Mouse (Mus musculus): Measurements from ENCODE around the gene Tgfbr3.

Gene Tgfbr3

GRCm38 (mm10) chr5:107143406-107143805, 146.0 kb downstream of the Tgfbr3 start:
- no peak for DNase-seq

DNA sequence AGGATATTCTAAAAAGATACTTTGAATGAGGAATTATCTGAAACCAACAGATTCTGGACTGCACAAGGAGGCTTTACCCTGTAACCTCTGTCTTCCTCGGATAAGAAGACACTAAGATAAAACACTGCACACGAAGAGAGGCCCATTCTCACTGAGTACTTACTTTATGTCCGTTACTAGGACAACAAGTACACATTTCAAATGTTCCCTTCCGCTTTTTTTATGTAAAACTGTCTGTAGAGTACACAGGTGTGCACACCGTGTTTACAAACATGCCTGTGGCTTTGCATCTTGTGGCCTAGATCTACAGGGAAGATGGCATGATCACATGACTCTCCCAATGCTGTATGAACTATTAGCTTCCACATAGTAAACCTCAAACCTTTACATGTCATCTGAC, 146.6 kb downstream of the Tgfbr3 start:
- DNase-seq = no peak

DNA sequence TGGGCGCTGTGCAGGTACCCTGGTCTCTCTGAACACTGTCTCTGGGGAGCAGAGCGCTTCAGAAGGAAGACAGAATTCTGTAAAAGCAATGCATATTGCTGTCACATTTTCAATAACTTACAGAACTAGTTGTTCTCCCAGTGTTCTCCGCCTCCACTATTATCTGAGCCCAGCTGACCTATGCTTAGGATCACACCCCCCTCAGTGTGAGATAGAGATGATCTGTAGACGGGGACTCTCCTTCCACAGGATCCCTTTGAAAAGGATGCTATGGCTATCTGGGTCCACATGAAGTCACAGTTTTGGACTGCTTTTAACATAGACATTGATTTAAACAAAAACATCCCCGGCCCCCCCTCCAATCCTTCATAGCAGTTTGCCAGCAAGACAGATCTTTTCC, 148.1 kb downstream of the Tgfbr3 start:
- no peak for DNase-seq

DNA sequence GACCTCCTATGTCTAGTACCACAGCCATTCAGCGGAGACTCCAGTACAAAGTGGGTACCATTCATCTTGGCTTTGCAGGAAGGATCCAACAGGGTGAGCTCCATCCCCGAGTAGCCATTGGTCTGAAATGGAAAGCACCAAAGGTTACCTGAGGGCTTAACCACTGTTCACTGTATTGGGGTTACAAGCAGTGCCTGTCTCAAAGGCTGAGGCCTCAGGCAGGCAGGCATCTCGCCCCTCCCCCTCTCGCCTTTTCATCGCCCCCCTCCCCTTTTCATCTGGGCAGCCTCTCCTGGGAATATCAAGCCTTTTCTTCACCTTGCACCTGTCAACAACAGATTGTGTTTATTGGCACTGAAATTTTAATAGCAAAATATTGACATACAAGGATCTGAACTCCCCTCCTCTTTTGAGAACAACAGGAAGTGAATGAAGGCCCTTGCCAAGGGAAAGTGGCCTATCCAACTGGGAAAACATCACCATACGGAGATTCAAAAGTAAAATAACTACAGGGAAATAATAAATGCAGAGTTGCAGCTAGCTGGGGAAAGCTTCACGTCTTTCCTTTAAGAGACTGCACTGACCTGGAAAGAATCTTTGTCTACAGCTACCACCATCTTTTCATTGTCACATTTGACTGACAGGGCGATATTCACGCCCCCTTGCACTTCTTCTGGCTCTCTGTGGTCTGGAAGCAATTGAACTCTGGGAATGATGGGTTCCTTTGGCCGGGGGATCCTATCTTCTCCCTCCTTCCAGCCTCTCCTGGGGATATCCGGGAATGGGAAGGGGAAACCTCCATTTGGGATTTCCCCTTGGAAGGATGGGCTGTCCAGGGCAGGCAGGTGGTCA, 149.4 kb downstream of the Tgfbr3 start:
- DNase-seq = no peak

- no peak for DNase-seq
Observed at GRCm38 (mm10) chr5:107133336-107133735, 156.1 kb downstream of the Tgfbr3 start.

DNA sequence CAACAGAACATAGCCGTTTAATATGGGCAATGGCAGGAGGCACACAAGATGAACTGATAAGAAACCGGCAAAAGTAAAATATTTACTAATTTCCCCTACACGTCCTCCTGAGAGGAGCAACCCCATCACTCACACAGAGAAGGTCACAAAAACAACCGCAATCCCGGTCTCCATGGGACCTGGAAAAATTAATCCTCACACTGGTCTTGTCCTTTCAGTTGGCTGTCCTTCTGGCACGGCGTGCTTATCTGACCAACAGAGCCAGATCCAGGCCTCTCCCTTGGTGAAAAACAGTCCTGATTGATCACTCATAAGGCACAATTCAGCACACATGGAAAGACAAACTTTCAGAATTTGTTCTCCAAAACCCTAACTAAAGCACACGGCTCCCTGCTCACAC, 157.2 kb downstream of the Tgfbr3 start:
- DNase-seq = no peak

GRCm38 (mm10) chr5:107129304-107129703, 160.1 kb downstream of the Tgfbr3 start:
- DNase-seq = no peak

- DNase-seq = peak; percentile 50
Observed at GRCm38 (mm10) chr5:107126561-107126960, 162.9 kb downstream of the Tgfbr3 start.

DNA sequence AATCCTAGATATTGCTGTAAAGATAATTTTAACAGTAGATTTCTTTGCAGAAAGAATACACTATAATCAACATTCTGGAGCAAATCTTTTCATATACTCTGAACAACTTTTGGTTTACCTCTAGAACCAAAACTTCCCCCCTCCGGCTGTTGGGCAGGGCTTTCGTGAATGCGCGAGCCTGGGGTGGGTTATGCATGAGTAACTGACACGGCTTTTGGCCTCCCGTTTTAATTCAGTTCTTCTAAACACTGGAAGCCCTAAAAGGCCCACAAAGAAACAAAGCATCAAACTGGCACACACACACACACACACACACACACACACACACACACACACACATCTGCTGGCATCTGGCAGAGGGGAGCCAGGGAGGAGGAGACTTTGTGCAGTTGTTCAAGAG, 164.3 kb downstream of the Tgfbr3 start:
- DNase-seq = no peak

DNA sequence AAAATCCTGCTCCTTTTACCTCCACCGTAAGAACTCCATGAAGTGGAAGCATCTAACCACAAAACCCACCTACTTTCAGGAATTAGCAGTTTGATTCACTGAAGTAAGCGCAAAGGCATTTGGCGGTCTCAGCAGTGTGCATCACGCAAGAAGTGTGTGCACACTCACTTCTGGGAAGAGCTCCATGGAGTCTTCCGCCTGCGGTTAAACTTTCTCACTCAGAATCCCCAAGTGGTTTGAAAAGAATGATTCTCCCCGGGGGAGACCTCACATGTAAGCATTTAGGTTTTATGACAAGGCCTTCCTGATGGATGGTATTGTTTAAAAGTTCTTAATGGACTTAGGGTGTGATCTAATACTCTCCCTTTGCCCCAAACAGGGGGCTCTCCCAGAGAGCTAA, 164.9 kb downstream of the Tgfbr3 start:
- DNase-seq = peak; percentile 51

- peak; percentile 57 for DNase-seq
Observed at GRCm38 (mm10) chr5:107122622-107123021, 166.8 kb downstream of the Tgfbr3 start.

DNA sequence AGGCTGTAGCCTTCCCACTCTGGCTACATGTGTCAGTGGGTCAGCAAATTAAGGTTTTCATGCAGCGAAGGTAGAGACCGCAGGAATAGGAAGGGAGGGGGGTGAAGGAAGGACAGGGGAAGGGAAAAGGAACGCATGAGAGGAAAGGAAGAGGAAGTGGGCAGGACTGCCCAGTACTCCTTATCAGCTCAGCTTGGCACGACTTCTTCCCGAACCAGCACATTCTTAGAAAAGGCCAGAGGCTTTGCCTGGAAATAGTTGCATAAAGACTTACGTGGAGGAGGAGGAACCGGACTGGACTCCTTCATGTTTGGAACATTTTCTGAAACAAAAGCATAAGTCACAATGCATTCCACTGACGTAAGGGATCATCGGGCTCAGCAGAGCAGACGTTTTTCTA, 168.3 kb downstream of the Tgfbr3 start:
- DNase-seq = peak; percentile 26

DNA sequence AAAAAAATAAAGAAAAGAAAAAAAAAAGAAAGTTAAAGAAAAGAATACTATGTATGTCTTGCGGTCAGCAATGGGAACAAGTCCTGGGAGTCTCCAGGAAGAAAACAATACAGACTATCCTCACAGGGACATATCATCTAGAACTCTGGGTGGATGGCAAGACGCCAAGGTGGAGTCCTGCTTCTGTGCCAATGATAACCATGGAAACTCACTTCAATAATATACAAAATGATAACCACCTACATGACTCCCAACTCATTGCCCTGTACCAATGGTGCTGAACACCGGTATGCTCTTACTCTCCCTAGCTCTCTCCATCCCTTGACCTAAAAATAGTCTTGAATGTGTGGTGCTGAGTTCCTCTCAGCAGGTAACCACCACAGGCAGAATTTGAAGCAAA, 168.8 kb downstream of the Tgfbr3 start:
- peak; percentile 49 for DNase-seq

DNA sequence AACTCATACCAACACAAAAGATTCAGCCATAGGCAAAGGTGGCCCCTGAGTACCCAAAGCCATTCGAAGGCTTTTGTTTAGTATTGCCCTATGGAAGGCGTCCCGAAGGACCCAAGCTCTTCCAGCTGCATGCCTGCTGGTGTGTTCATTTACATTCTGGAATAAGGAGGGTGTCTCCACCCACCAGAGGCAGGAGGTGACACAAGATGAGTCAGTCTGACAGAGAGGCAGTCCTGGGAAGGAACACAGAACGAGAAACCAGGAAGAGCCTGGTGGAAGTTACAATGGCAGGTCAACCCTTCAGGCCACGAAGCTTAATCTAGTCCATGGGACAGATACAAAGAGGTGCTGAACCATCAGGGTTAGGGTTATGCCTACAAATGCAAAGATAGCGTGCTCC, 169.5 kb downstream of the Tgfbr3 start:
- no peak for DNase-seq

DNA sequence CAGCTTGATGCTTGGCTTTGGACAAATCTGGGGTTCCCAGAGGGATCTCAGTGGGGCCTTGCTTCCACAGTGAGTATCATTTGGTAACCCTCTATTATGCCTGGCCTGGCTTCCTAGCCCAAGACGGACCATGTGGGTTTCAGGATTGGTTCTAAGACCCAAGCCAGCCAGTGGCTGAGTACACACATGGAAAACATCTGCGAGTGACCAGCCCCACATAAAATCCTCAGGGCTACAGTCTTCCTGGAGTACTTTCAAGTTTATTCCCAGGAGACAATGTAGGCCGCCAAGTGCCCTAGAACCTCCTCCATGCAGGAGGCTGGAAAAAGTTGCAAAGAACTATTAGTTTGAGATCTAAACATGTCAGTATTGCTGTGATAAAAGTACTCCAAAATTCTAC, 172.6 kb downstream of the Tgfbr3 start:
- peak; percentile 59 for DNase-seq

GRCm38 (mm10) chr5:107112656-107113275, 176.7 kb downstream of the Tgfbr3 start:
- DNase-seq = no peak

DNA sequence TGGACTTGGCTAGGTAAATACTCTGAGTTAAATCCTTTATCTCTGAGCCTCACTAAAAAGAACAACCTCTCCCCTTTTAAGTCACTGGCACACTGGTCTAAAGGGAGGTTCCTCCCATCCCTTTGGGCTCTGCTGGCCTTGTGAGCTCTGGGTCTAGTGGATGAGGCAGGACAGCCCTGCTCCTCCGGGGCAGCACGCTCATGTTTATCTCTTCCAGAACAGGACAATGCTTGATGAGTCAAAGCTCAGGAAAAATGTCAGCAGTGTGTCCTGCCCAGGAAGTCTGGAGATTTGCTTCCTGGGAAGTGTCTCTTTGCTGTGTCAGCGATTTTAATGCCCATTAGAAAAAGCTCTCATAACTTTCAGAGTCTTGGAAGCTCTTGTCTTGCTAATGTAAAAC, 177.6 kb downstream of the Tgfbr3 start:
- DNase-seq = peak; percentile 27

GRCm38 (mm10) chr5:107110880-107111520, 178.4 kb downstream of the Tgfbr3 start:
- DNase-seq = peak; percentile 45

DNA sequence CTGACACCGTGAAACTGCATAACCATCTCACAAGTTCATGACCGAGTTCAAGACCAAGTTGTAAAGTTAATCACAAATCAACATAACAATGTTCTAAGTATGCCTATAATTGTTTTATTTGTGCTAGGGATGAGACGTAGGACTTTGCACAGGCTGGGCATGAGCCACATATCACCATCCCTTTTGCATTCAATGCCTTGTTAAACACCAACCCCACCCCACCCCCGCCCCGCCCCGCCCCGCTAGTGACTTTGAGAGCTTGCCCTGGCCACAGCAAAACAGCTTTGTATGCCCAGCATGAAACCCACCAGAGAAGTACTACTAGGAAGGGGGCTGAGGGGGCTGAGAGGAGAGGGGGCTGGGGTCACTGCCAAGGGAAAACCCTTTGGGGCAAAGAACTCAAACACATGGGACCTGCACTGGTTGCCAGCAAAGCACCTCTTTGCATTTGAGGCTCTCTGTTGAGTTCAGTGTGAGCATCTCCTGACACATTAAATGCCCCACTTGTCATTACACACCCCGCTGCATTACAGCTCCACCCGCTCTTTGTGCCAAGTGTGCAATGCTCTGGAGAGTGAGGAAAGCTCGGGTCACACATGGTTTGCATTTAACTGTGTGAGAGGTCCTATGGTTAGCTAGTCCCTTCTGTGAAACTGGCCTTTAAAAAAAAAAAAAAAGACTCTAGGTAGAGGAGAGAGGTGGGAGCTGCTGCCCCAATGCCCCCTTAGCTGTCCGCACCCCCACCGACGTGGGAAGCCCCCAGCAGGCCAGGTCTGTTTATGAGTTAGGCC, 179.1 kb downstream of the Tgfbr3 start:
- DNase-seq = no peak

GRCm38 (mm10) chr5:107109416-107109815, 180.0 kb downstream of the Tgfbr3 start:
- DNase-seq = no peak

DNA sequence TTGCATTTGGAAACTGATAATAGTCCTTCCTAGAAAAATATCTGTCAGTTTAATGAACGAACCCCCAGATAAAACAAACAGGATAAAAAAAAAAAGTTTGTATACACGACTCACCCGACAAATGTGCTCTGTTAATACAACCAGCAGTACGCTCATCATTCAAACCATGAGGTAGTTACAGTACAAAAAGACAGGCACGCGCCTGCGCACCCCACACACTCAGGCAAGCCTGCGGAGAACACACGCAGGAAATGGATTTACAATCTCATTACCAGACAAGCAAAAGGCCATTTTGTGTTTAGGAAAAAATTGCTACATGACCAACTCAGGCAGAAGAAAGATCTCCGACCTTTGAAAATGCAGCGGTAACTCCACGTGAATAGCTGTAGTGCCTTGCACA, 182.6 kb downstream of the Tgfbr3 start:
- no peak for DNase-seq

GRCm38 (mm10) chr5:107106139-107106538, 183.3 kb downstream of the Tgfbr3 start:
- DNase-seq = no peak

GRCm38 (mm10) chr5:107103591-107103990, 185.8 kb downstream of the Tgfbr3 start:
- no peak for DNase-seq
